Mouse (Mus musculus) lung, postnatal 0 days (tissue): ENCODE measurements at regions not wholly inside any gene's neighbourhood (a gene's known extent, or its start where the extent isn't known, plus 50 kb on each side); places are given as distances from the start of the nearest gene placed in this dataset.

Source experiments
- ATAC-seq: fragments of 200-750 bp; cut with Nextera tagmentation; 2 replicates; pipeline ENCODE4 v1.8.0; 2017; ENCODE audit warnings: moderate library complexity
- DNase-seq: peaks from one replicate; pipeline ENCODE4 v3.0.0-alpha.2; 2016; ENCODE audit warnings: low spot score
- H3K27ac ChIP-seq: fragments of 300-500 bp; sonication (generic); 2 replicates; pipeline ENCODE4 v1.5.1; 2014; ENCODE audit warnings: antibody characterized with exemption, mild to moderate bottlenecking, low read length, mixed read lengths
- H3K27me3 ChIP-seq: fragments of 300-500 bp; sonication (generic); replicated peaks from 2 replicates; pipeline ENCODE4 v1.6.1; 2014; ENCODE audit warnings: low read length, mixed read lengths; ENCODE audit not compliant: insufficient read depth
- H3K36me3 ChIP-seq: fragments of 300-500 bp; sonication (generic); 2 replicates; pipeline ENCODE4 v1.6.1; 2014; ENCODE audit warnings: low read length, mixed read lengths; ENCODE audit not compliant: insufficient read depth
- H3K4me1 ChIP-seq: fragments of 300-500 bp; sonication (generic); 2 replicates; pipeline ENCODE4 v1.6.1; 2014; ENCODE audit warnings: antibody characterized with exemption, low read depth, low read length, mixed read lengths; ENCODE audit not compliant: insufficient read depth
- H3K4me2 ChIP-seq: fragments of 300-500 bp; sonication (generic); replicated peaks from 2 replicates; pipeline ENCODE4 v1.6.1; 2014; ENCODE audit warnings: low read depth, mild to moderate bottlenecking, low read length, moderate library complexity, mixed read lengths
- H3K4me3 ChIP-seq: fragments of 300-500 bp; sonication (generic); 2 replicates; pipeline ENCODE4 v1.5.1; 2014; ENCODE audit warnings: low read depth, low read length
- H3K9ac ChIP-seq: fragments of 300-500 bp; sonication (generic); replicated peaks from 2 replicates; pipeline ENCODE4 v1.6.1; 2014; ENCODE audit warnings: low read depth, mild to moderate bottlenecking
- H3K9me3 ChIP-seq: fragments of 300-500 bp; sonication (generic); 2 replicates; pipeline ENCODE4 v1.6.1; 2016; ENCODE audit warnings: low read length, mixed read lengths
- CTCF ChIP-seq: IDR thresholded peaks from 2 replicates; pipeline ENCODE4 v1.5.1; 2016; ENCODE audit warnings: antibody characterized with exemption, mild to moderate bottlenecking
- EP300 ChIP-seq: IDR thresholded peaks from 2 replicates; pipeline ENCODE4 v1.6.1; 2016; ENCODE audit warnings: antibody characterized with exemption, mild to moderate bottlenecking, control low read depth
- WGBS: fragments of 180-500 bp; shearing (Covaris S2); extraction: QIAGEN DNeasy Blood & Tissue Kit; methylation state at CpG from one replicate; pipeline ENCODE4 v1.1.7; 2014; 5-methylcytosine and 5-hydroxymethylcytosine counted together

DNA sequence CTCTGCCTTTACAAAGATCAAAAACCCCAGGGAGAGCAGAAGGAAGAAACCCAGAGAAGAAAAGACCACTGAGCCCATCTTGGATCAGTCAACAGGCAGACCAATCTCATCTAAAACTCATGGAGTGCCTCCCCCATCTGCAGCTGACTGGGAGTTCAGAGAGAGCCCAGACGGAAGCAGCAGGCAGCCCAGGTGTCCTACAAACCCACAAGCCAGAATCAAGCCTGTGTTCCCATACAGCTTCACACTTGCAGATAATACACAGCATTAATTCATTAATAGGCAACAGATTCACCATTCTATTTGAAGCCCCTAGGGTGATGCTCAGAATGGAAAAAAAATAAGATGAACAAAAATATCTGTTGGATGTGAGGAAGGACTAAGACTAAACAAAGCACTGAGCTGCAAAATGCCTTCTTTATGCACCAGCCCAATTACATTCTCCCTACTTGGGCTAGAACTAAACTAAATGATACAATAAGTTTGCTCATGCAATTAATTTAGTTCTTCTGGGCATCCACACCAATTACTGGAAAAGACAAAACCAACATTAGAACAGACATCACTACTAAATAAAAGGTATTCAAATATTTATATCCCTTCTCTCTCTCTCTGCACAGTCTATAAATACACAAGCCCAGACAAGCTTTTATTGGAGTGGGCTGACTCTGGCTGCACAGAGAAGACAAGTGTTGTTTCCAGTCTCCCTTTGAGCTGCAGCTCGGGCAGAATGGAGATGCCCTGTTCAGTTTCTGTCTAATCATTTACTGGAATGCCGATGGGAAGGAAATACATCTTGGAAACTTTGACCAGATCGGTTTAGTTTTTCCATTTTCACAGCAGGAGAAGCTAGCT, 374.2 kb downstream of the Cbln4 start:
- H3K4me3 ChIP-seq, result no peak overlapping the region
- H3K9me3 ChIP-seq, result no peaks in the 10 kb centered on the region; the same call in 1 of the 2 replicates
- WGBS, result 30% methylated on average over 4 of the region's 4 CpGs
- H3K27me3 ChIP-seq, result no peaks in the 10 kb centered on the region
- H3K9ac ChIP-seq, result no peak overlapping the region
- no peak overlapping the region for H3K27ac ChIP-seq
- H3K4me1 ChIP-seq, result no peaks in the 10 kb centered on the region
- no peak overlapping the region for H3K4me2 ChIP-seq
- no peak for TF ChIP-seq CTCF
- no peaks in the 10 kb centered on the region for H3K36me3 ChIP-seq
- ATAC-seq (no peak), DNase-seq (no peak)

DNA sequence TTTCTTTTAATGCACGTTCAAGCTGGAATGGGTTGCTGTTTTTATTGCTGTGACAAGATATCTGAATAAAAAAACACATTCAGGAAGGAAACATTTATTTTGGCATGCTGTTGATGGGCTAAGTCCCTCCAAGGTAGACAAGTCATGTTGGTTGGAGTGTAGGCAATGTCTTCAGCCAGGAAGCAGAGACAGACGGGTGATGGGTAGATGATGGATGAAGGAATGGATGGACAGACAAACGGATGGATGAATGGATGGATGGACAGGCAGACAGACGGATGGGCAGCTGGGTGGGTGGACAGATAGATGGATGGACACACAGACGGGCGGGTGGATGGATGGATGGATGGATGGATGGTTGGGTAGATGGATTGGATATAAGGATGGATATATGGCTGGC, 380.7 kb downstream of the Cbln4 start:
- DNase-seq (no peak), ATAC-seq (no peak)
- 82% methylated on average over 6 of the region's 6 CpGs for WGBS
- Histone ChIP-seq H3K9me3 (no peaks in the 10 kb centered on the region), H3K4me1 (no peaks in the 10 kb centered on the region), H3K27me3 (no peaks in the 10 kb centered on the region), H3K27ac (no peak overlapping the region), H3K4me2 (no peak overlapping the region), H3K9ac (no peak overlapping the region), H3K36me3 (no peaks in the 10 kb centered on the region), H3K4me3 (no peak overlapping the region)
- TF ChIP-seq CTCF (no peak), EP300 (no peak)

DNA sequence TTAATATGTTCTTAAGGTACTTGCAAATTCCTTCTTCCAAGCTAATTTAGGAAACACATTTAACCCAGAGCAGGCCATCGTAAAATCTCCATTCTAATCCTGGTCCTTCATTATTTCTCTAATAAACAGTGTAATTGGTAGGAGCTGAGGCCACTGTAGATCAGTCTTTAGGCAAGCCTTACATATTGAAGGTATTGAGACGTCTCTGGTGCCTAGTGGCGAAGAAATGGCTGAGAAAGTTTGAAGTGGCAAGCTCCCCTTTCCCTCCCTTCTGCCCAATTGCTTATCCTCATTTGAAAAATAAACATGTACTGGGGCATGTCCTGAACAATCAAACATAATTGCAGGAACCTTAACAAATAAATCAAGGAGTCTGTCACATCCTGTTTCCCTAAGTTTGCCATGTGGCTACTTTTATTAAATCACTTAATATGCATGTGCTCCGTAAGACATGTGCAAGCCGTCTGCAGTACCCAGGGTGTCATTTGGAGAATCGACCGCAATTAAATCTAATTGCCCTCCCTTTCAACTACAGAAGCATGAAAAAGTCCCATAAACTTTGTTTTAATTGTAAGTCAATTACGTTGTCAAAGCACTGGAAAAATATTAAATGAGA, 381.3 kb downstream of the Cbln4 start:
- Histone ChIP-seq H3K27me3 (no peaks in the 10 kb centered on the region), H3K9ac (no peak overlapping the region), H3K4me2 (no peak overlapping the region), H3K9me3 (no peaks in the 10 kb centered on the region), H3K27ac (no peak overlapping the region), H3K4me1 (no peaks in the 10 kb centered on the region), H3K36me3 (no peaks in the 10 kb centered on the region), H3K4me3 (no peak overlapping the region)
- peak; percentile 23 for DNase-seq
- WGBS, result 56% methylated on average over 8 of the region's 8 CpGs
- TF ChIP-seq CTCF (no peak), EP300 (peak; percentile 41; the same call in 1 of the 2 replicates)
- ATAC-seq, result no peak

DNA sequence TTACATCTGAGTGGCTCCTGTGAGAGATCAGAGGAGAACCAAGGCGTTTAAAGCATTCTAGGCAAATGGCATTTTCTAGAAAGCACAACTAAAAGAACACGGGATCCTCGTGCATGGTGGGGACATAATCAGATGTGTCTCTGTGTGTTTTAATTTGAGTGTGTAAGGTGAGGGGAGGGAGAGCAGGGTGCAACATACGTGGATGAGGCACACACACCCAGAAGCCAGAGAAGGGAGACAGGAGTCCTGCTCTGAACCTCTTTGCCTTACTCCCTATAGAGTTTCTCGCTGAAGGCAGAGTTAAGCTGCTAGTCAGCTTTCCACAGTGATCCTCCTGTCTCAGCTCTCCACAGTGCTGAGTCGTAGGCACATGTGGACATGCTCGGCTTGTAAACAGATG, 386.1 kb downstream of the Cbln4 start:
- TF ChIP-seq EP300, result no peak
- no peak for TF ChIP-seq CTCF
- WGBS, result 59% methylated on average over 7 of the region's 7 CpGs
- Histone ChIP-seq H3K27me3 (no peaks in the 10 kb centered on the region), H3K9ac (no peak overlapping the region), H3K27ac (no peak overlapping the region), H3K4me1 (no peaks in the 10 kb centered on the region), H3K4me2 (no peak overlapping the region), H3K9me3 (no peaks in the 10 kb centered on the region), H3K4me3 (no peak overlapping the region), H3K36me3 (no peaks in the 10 kb centered on the region)
- no peak for DNase-seq
- no peak for ATAC-seq

DNA sequence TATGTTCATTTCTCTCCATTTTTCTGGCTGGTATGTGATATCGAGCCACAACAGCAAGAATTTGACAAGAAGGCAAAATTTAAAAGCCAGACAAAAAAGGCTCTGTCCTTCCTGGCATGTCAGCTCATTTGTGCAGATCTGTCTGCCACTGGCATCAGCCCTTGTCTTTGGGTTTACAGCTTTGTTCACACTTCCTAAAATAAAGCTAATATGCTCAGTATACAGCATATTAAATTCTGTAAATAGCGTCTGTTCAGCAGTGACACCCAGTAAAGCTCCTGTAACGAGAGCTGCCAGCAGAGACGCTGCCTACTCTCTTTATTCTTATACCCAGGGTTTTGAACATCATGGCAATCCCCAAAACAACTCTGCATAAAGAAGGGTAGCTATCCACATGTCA, 401.5 kb downstream of the Cbln4 start:
- WGBS, result 75% methylated on average over 4 of the region's 4 CpGs
- TF ChIP-seq CTCF (no peak), EP300 (no peak)

DNA sequence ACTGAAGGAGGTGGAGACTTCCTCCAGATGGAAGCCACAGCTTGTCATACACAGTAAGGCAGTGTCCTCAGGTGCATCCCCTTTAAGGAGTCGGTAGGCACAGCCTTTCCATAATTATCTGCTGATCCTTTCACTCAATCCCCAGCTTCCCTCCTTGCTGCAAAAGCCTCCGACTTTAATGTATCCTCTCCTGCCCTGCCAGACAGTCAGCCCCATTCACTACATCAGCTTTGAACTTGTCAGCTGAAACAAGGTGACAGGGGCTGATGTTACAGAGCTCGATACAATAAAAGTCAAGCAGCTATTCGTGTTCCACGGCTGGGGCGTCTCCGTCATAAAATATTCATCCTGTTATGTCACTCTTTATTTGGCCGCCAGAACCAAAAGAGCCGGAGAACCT, 402.8 kb downstream of the Cbln4 start:
- no peaks in the 10 kb centered on the region for H3K4me1 ChIP-seq
- H3K9ac ChIP-seq, result no peak overlapping the region
- H3K9me3 ChIP-seq, result no peaks in the 10 kb centered on the region
- DNase-seq (no peak), ATAC-seq (no peak)
- H3K27me3 ChIP-seq, result no peaks in the 10 kb centered on the region
- no peaks in the 10 kb centered on the region for H3K36me3 ChIP-seq
- H3K27ac ChIP-seq, result no peak overlapping the region
- H3K4me3 ChIP-seq, result no peak overlapping the region
- H3K4me2 ChIP-seq, result 0 out of 2 replicates have a peak overlapping the region, but pooled peaks have one; percentile 15
- 54% methylated on average over 9 of the region's 9 CpGs for WGBS
- TF ChIP-seq EP300 (no peak), CTCF (no peak)

More for the DNA sequence above, 401.5 kb downstream of the Cbln4 start:
- Histone ChIP-seq H3K27me3 (no peaks in the 10 kb centered on the region), H3K4me2 (no peak overlapping the region), H3K4me3 (no peak overlapping the region), H3K4me1 (no peaks in the 10 kb centered on the region), H3K27ac (no peak overlapping the region), H3K9me3 (no peaks in the 10 kb centered on the region), H3K9ac (no peak overlapping the region), H3K36me3 (no peaks in the 10 kb centered on the region)
- DNase-seq (no peak), ATAC-seq (no peak)
